Mouse (Mus musculus): ENCODE measurements at regions not wholly inside any gene's neighbourhood (a gene's known extent, or its start where the extent isn't known, plus 50 kb on each side); places are given as distances from the start of the nearest gene placed in this dataset.

- no peak overlapping the region for H3K27ac ChIP-seq (replicated peaks; ENCODE audit: insufficient read depth, low read depth, low read length)
- no peaks in the 10 kb centered on the region for H3K4me1 ChIP-seq (ENCODE audit: control insufficient read depth, insufficient read depth, low read length)
- 76% methylated on average over 6 of the region's 6 CpGs for WGBS
- H3K79me2 ChIP-seq (ENCODE audit: control insufficient read depth, insufficient read depth, low read length) = no peaks in the 10 kb centered on the region
- no peak overlapping the region for H3K9ac ChIP-seq (ENCODE audit: low read depth, low read length)
- no peak overlapping the region for H3K4me3 ChIP-seq (ENCODE audit: insufficient read depth, low read depth, low read length)
- no peak for DNase-seq (ENCODE audit: extremely low read depth, low read depth, low spot score)
- no peaks in the 10 kb centered on the region for H3K36me3 ChIP-seq (ENCODE audit: control insufficient read depth, insufficient read depth, low read length)
- no peaks in the 10 kb centered on the region for H3K27me3 ChIP-seq (ENCODE audit: control insufficient read depth, insufficient read depth, low read length)
- TF ChIP-seq POLR2A (IDR thresholded peaks at IDR 0.05; ENCODE audit: extremely low read depth, insufficient read depth, low read length) (no peak), CTCF (IDR thresholded peaks at IDR 0.05; ENCODE audit: low read depth, low read length) (no peak)
These were observed 189.2 kb upstream of the Ipo5 start for GRCm38 (mm10) chr14:120721593-120722461.

- TF ChIP-seq POLR2A (IDR thresholded peaks at IDR 0.05; ENCODE audit: extremely low read depth, insufficient read depth, low read length) = no peak
- no peak for TF ChIP-seq CTCF (IDR thresholded peaks at IDR 0.05; ENCODE audit: low read depth, low read length)
- Histone ChIP-seq H3K4me3 (ENCODE audit: insufficient read depth, low read depth, low read length) (no peak overlapping the region), H3K4me1 (ENCODE audit: control insufficient read depth, insufficient read depth, low read length) (no peaks in the 10 kb centered on the region), H3K27ac (replicated peaks; ENCODE audit: insufficient read depth, low read depth, low read length) (no peak overlapping the region), H3K27me3 (ENCODE audit: control insufficient read depth, insufficient read depth, low read length) (no peaks in the 10 kb centered on the region), H3K79me2 (ENCODE audit: control insufficient read depth, insufficient read depth, low read length) (no peaks in the 10 kb centered on the region), H3K9ac (ENCODE audit: low read depth, low read length) (no peak overlapping the region), H3K36me3 (ENCODE audit: control insufficient read depth, insufficient read depth, low read length) (no peaks in the 10 kb centered on the region)
- no peak for DNase-seq (ENCODE audit: extremely low read depth, low read depth, low spot score)
- 73% methylated on average over 6 of the region's 6 CpGs for WGBS
These were observed 188.4 kb upstream of the Ipo5 start for GRCm38 (mm10) chr14:120722546-120723112.

GRCm38 (mm10) chr14:120728107-120728506 lies 182.9 kb upstream of the Ipo5 start:
- Histone ChIP-seq H3K27ac (replicated peaks; ENCODE audit: insufficient read depth, low read depth, low read length) (no peak overlapping the region), H3K9ac (ENCODE audit: low read depth, low read length) (no peak overlapping the region), H3K27me3 (ENCODE audit: control insufficient read depth, insufficient read depth, low read length) (no peaks in the 10 kb centered on the region; the same call in 1 of the 2 replicates), H3K4me1 (ENCODE audit: control insufficient read depth, insufficient read depth, low read length) (no peaks in the 10 kb centered on the region), H3K4me3 (ENCODE audit: insufficient read depth, low read depth, low read length) (no peak overlapping the region), H3K79me2 (ENCODE audit: control insufficient read depth, insufficient read depth, low read length) (no peaks in the 10 kb centered on the region), H3K36me3 (ENCODE audit: control insufficient read depth, insufficient read depth, low read length) (no peaks in the 10 kb centered on the region)
- DNase-seq (ENCODE audit: extremely low read depth, low read depth, low spot score) = no peak
- TF ChIP-seq POLR2A (IDR thresholded peaks at IDR 0.05; ENCODE audit: extremely low read depth, insufficient read depth, low read length) = no peak
- TF ChIP-seq CTCF (IDR thresholded peaks at IDR 0.05; ENCODE audit: low read depth, low read length) = no peak
- WGBS = 81% methylated on average over 10 of the region's 10 CpGs

- H3K4me1 ChIP-seq (ENCODE audit: control insufficient read depth, insufficient read depth, low read length) = no peaks in the 10 kb centered on the region
- H3K27ac ChIP-seq (replicated peaks; ENCODE audit: insufficient read depth, low read depth, low read length) = no peak overlapping the region
- no peak for TF ChIP-seq POLR2A (IDR thresholded peaks at IDR 0.05; ENCODE audit: extremely low read depth, insufficient read depth, low read length)
- no peak for TF ChIP-seq CTCF (IDR thresholded peaks at IDR 0.05; ENCODE audit: low read depth, low read length)
- no peaks in the 10 kb centered on the region; the same call in 1 of the 2 replicates for H3K27me3 ChIP-seq (ENCODE audit: control insufficient read depth, insufficient read depth, low read length)
- no peak overlapping the region for H3K4me3 ChIP-seq (ENCODE audit: insufficient read depth, low read depth, low read length)
- no peaks in the 10 kb centered on the region for H3K36me3 ChIP-seq (ENCODE audit: control insufficient read depth, insufficient read depth, low read length)
- no peak overlapping the region for H3K9ac ChIP-seq (ENCODE audit: low read depth, low read length)
- WGBS = 47% methylated on average over 3 of the region's 3 CpGs
- no peaks in the 10 kb centered on the region for H3K79me2 ChIP-seq (ENCODE audit: control insufficient read depth, insufficient read depth, low read length)
- DNase-seq (ENCODE audit: extremely low read depth, low read depth, low spot score) = no peak
These were observed 180.8 kb upstream of the Ipo5 start for GRCm38 (mm10) chr14:120730226-120730625.

GRCm38 (mm10) chr14:120731679-120732281 lies 179.2 kb upstream of the Ipo5 start:
- Histone ChIP-seq H3K27ac (replicated peaks; ENCODE audit: insufficient read depth, low read depth, low read length) (no peak overlapping the region), H3K36me3 (ENCODE audit: control insufficient read depth, insufficient read depth, low read length) (no peaks in the 10 kb centered on the region), H3K4me3 (ENCODE audit: insufficient read depth, low read depth, low read length) (no peak overlapping the region), H3K4me1 (ENCODE audit: control insufficient read depth, insufficient read depth, low read length) (no peaks in the 10 kb centered on the region), H3K9ac (ENCODE audit: low read depth, low read length) (no peak overlapping the region), H3K27me3 (ENCODE audit: control insufficient read depth, insufficient read depth, low read length) (no peaks in the 10 kb centered on the region; the same call in 1 of the 2 replicates), H3K79me2 (ENCODE audit: control insufficient read depth, insufficient read depth, low read length) (no peaks in the 10 kb centered on the region)
- no peak for DNase-seq (ENCODE audit: extremely low read depth, low read depth, low spot score)
- TF ChIP-seq POLR2A (IDR thresholded peaks at IDR 0.05; ENCODE audit: extremely low read depth, insufficient read depth, low read length) (no peak), CTCF (IDR thresholded peaks at IDR 0.05; ENCODE audit: low read depth, low read length) (no peak)
- 40% methylated on average over 7 of the region's 7 CpGs for WGBS

Measured in liver, adult 2 months (tissue).